Mouse (Mus musculus) frontal cortex, postnatal 14 days (tissue): ENCODE data around the gene Slxl1.
"Not testable (repeated sequence)": the region's sequence is repeated elsewhere in the genome, so short reads cannot be mapped to it uniquely, and the experiment has no call there.

Experiments used
- DNase-seq, 2 experiments: peaks; one replicate each; pipeline ENCODE4 v3.0.0; 2022; ENCODE audit warnings: low spot score in 2 of 2

The Slxl1 gene

GRCm38 (mm10) chrX:55226576-55226975, at the start of gene Slxl1:
TSS of gene Slxl1 (plus strand) at chrX:55226876.
- not testable (repeated sequence) for DNase-seq
